Mouse (Mus musculus): ENCODE data around the gene 1700029F12Rik. TPM values are rescaled to one million over a fixed set of nuclear protein-coding genes. Genes with fewer than 3 reads are reported as not detected.

1700029F12Rik gene
- polyA plus RNA-seq, 1 experiment from 2014 or later: not detected

- H3K4me2 ChIP-seq (ENCODE audit: low read depth, low read length): no peak overlapping the region
- H3K9ac ChIP-seq (ENCODE audit: low read depth, low read length): no peak overlapping the region
- DNase-seq (ENCODE audit: low spot score): no peak
- H3K36me3 ChIP-seq (ENCODE audit: control insufficient read depth, insufficient read depth, low read length): no peaks in the 10 kb centered on the region
- no peak overlapping the region for H3K27ac ChIP-seq (replicated peaks; ENCODE audit: low read depth, low read length)
- H3K27me3 ChIP-seq (replicated peaks; ENCODE audit: control insufficient read depth, insufficient read depth, low read length): no peaks in the 10 kb centered on the region
- 41% methylated on average over 4 of the region's 4 CpGs for WGBS
- ATAC-seq (ENCODE audit: low read depth): no peak
- no peaks in the 10 kb centered on the region for H3K4me1 ChIP-seq (ENCODE audit: control insufficient read depth, insufficient read depth, low read length)
- no peaks in the 10 kb centered on the region for H3K9me3 ChIP-seq (ENCODE audit: control insufficient read depth, low read length)
- H3K4me3 ChIP-seq (ENCODE audit: low read depth, low read length): no peak overlapping the region
Measured at GRCm38 (mm10) chr13:97014366-97014765, 19.8 kb downstream of the 1700029F12Rik start.

GRCm38 (mm10) chr13:97008266-97009153, 25.7 kb downstream of the 1700029F12Rik start:
- Histone ChIP-seq H3K4me2 (ENCODE audit: low read depth, low read length) (peak overlapping the region; percentile 82), H3K9ac (ENCODE audit: low read depth, low read length) (peak overlapping the region; percentile 60), H3K9me3 (ENCODE audit: control insufficient read depth, low read length) (no peaks in the 10 kb centered on the region), H3K4me3 (ENCODE audit: low read depth, low read length) (peak overlapping the region; percentile 40), H3K36me3 (ENCODE audit: control insufficient read depth, insufficient read depth, low read length) (no peaks in the 10 kb centered on the region), H3K27me3 (replicated peaks; ENCODE audit: control insufficient read depth, insufficient read depth, low read length) (no peaks in the 10 kb centered on the region), H3K4me1 (ENCODE audit: control insufficient read depth, insufficient read depth, low read length) (peaks cover 9% of the 10 kb centered on the region; the same call in 1 of the 2 replicates), H3K27ac (replicated peaks; ENCODE audit: low read depth, low read length) (no peak overlapping the region; the same call in 1 of the 2 replicates)
- DNase-seq (ENCODE audit: low spot score) (peak; percentile 71), ATAC-seq (ENCODE audit: low read depth) (peak; percentile 76)
- 3% methylated on average over 19 of the region's 19 CpGs for WGBS

- WGBS: 2% methylated on average over 19 of the region's 21 CpGs
- Histone ChIP-seq H3K9ac (ENCODE audit: low read depth, low read length) (peak overlapping the region; percentile 57), H3K4me2 (ENCODE audit: low read depth, low read length) (peak overlapping the region; percentile 82), H3K27ac (replicated peaks; ENCODE audit: low read depth, low read length) (no peak overlapping the region), H3K36me3 (ENCODE audit: control insufficient read depth, insufficient read depth, low read length) (no peaks in the 10 kb centered on the region), H3K9me3 (ENCODE audit: control insufficient read depth, low read length) (no peaks in the 10 kb centered on the region), H3K4me3 (ENCODE audit: low read depth, low read length) (peak overlapping the region; percentile 44), H3K4me1 (ENCODE audit: control insufficient read depth, insufficient read depth, low read length) (peaks cover 9% of the 10 kb centered on the region; the same call in 1 of the 2 replicates), H3K27me3 (replicated peaks; ENCODE audit: control insufficient read depth, insufficient read depth, low read length) (no peaks in the 10 kb centered on the region)
- ATAC-seq (ENCODE audit: low read depth) (peak; percentile 66; the same call in 1 of the 2 replicates), DNase-seq (ENCODE audit: low spot score) (peak; percentile 56)
Measured at GRCm38 (mm10) chr13:97007501-97008265, 26.5 kb downstream of the 1700029F12Rik start.

- Histone ChIP-seq H3K4me1 (ENCODE audit: control insufficient read depth, insufficient read depth, low read length) (peaks cover 9% of the 10 kb centered on the region; the same call in 1 of the 2 replicates), H3K36me3 (ENCODE audit: control insufficient read depth, insufficient read depth, low read length) (no peaks in the 10 kb centered on the region), H3K9me3 (ENCODE audit: control insufficient read depth, low read length) (no peaks in the 10 kb centered on the region), H3K27ac (replicated peaks; ENCODE audit: low read depth, low read length) (no peak overlapping the region), H3K4me3 (ENCODE audit: low read depth, low read length) (no peak overlapping the region), H3K4me2 (ENCODE audit: low read depth, low read length) (peak overlapping the region; percentile 82), H3K9ac (ENCODE audit: low read depth, low read length) (no peak overlapping the region), H3K27me3 (replicated peaks; ENCODE audit: control insufficient read depth, insufficient read depth, low read length) (no peaks in the 10 kb centered on the region)
- DNase-seq (ENCODE audit: low spot score): no peak
- WGBS: 35% methylated on average over 2 of the region's 2 CpGs
- ATAC-seq (ENCODE audit: low read depth): no peak
Measured at GRCm38 (mm10) chr13:97006784-97007183, 27.4 kb downstream of the 1700029F12Rik start.

GRCm38 (mm10) chr13:96997080-96997479, 37.1 kb downstream of the 1700029F12Rik start:
- ATAC-seq (ENCODE audit: low read depth): no peak
- H3K27me3 ChIP-seq (replicated peaks; ENCODE audit: control insufficient read depth, insufficient read depth, low read length): no peaks in the 10 kb centered on the region
- H3K27ac ChIP-seq (replicated peaks; ENCODE audit: low read depth, low read length): no peak overlapping the region
- no peak overlapping the region for H3K4me3 ChIP-seq (ENCODE audit: low read depth, low read length)
- 18% methylated on average over 1 of the region's 1 CpGs for WGBS
- H3K36me3 ChIP-seq (ENCODE audit: control insufficient read depth, insufficient read depth, low read length): no peaks in the 10 kb centered on the region
- H3K9ac ChIP-seq (ENCODE audit: low read depth, low read length): no peak overlapping the region
- no peaks in the 10 kb centered on the region for H3K9me3 ChIP-seq (ENCODE audit: control insufficient read depth, low read length)
- no peak overlapping the region for H3K4me2 ChIP-seq (ENCODE audit: low read depth, low read length)
- no peaks in the 10 kb centered on the region for H3K4me1 ChIP-seq (ENCODE audit: control insufficient read depth, insufficient read depth, low read length)
- DNase-seq (ENCODE audit: low spot score): no peak

- no peak for ATAC-seq (ENCODE audit: low read depth)
- no peak overlapping the region for H3K9ac ChIP-seq (ENCODE audit: low read depth, low read length)
- WGBS: 67% methylated on average over 5 of the region's 5 CpGs
- H3K9me3 ChIP-seq (ENCODE audit: control insufficient read depth, low read length): no peaks in the 10 kb centered on the region
- H3K27ac ChIP-seq (replicated peaks; ENCODE audit: low read depth, low read length): no peak overlapping the region
- H3K36me3 ChIP-seq (ENCODE audit: control insufficient read depth, insufficient read depth, low read length): no peaks in the 10 kb centered on the region
- H3K4me2 ChIP-seq (ENCODE audit: low read depth, low read length): no peak overlapping the region
- no peak for DNase-seq (ENCODE audit: low spot score)
- no peak overlapping the region for H3K4me3 ChIP-seq (ENCODE audit: low read depth, low read length)
- no peaks in the 10 kb centered on the region for H3K4me1 ChIP-seq (ENCODE audit: control insufficient read depth, insufficient read depth, low read length)
- H3K27me3 ChIP-seq (replicated peaks; ENCODE audit: control insufficient read depth, insufficient read depth, low read length): no peaks in the 10 kb centered on the region
Measured at GRCm38 (mm10) chr13:96995243-96995642, 38.9 kb downstream of the 1700029F12Rik start.

GRCm38 (mm10) chr13:96993291-96993989, 40.7 kb downstream of the 1700029F12Rik start:
- 35% methylated on average over 8 of the region's 8 CpGs for WGBS
- Histone ChIP-seq H3K4me3 (ENCODE audit: low read depth, low read length) (no peak overlapping the region), H3K27me3 (replicated peaks; ENCODE audit: control insufficient read depth, insufficient read depth, low read length) (no peaks in the 10 kb centered on the region), H3K9me3 (ENCODE audit: control insufficient read depth, low read length) (no peaks in the 10 kb centered on the region), H3K4me2 (ENCODE audit: low read depth, low read length) (no peak overlapping the region), H3K27ac (replicated peaks; ENCODE audit: low read depth, low read length) (no peak overlapping the region), H3K36me3 (ENCODE audit: control insufficient read depth, insufficient read depth, low read length) (no peaks in the 10 kb centered on the region), H3K4me1 (ENCODE audit: control insufficient read depth, insufficient read depth, low read length) (no peaks in the 10 kb centered on the region), H3K9ac (ENCODE audit: low read depth, low read length) (no peak overlapping the region)
- ATAC-seq (ENCODE audit: low read depth): no peak
- DNase-seq (ENCODE audit: low spot score): no peak

- Histone ChIP-seq H3K4me2 (ENCODE audit: low read depth, low read length) (no peak overlapping the region), H3K27ac (replicated peaks; ENCODE audit: low read depth, low read length) (no peak overlapping the region), H3K9ac (ENCODE audit: low read depth, low read length) (no peak overlapping the region), H3K4me1 (ENCODE audit: control insufficient read depth, insufficient read depth, low read length) (no peaks in the 10 kb centered on the region), H3K4me3 (ENCODE audit: low read depth, low read length) (no peak overlapping the region), H3K36me3 (ENCODE audit: control insufficient read depth, insufficient read depth, low read length) (no peaks in the 10 kb centered on the region), H3K9me3 (ENCODE audit: control insufficient read depth, low read length) (no peaks in the 10 kb centered on the region), H3K27me3 (replicated peaks; ENCODE audit: control insufficient read depth, insufficient read depth, low read length) (no peaks in the 10 kb centered on the region)
- no peak for ATAC-seq (ENCODE audit: low read depth)
- 75% methylated on average over 14 of the region's 14 CpGs for WGBS
- no peak for DNase-seq (ENCODE audit: low spot score)
Measured at GRCm38 (mm10) chr13:96990561-96991265, 43.4 kb downstream of the 1700029F12Rik start.

Measured in embryonic facial prominence, embryonic 14.5 days (tissue).